Mouse (Mus musculus): ENCODE results near the gene Uba2. TPM values are rescaled to one million over a fixed set of nuclear protein-coding genes. Genes with fewer than 3 reads are reported as not detected.
"Not testable (repeated sequence)": the region's sequence is repeated elsewhere in the genome, so short reads cannot be mapped to it uniquely, and the experiment has no call there.

The Uba2 gene
- total RNA-seq, 2 experiments from 2014 or later, result 52.3 to 130 TPM

DNA sequence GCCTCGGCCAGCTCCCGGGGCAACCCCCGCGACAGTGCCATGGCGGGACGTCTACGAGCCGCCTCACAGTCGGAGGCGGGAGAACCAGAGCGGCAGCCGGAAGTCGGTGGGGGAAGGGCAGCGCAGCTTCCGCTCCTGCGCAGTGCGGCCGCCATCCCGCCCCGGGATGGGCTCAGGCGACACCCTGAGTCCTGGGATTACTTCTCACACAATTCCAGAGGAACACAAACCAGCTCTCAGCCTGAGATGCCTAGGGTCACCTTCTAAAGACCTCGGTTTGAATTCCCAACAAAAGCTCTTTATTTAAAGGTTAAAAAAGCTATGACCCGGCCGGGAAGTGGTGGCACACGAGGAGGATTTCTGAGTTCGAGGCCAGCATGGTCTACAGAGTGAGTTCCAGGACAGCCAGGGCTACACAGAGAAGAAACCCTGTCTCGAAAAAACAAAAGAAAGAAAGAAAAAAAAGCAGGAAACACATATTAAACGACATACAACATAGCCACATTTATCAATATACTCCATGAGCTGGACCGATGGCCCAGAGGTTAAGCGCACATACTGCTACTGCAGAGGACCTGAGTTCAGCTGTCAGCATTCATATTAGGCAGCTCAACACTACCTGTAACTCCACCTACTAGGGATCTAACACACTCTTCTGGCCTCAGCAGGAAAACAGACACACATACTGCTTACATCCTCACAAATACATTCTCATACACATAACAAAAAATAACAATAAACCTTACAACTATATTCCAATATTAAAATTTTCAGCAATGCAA, 738 bp downstream of the Uba2 start:
- peak; percentile 99 for ATAC-seq (replicated peaks; ENCODE audit: low FRiP score, poor library complexity, severe bottlenecking)

DNA sequence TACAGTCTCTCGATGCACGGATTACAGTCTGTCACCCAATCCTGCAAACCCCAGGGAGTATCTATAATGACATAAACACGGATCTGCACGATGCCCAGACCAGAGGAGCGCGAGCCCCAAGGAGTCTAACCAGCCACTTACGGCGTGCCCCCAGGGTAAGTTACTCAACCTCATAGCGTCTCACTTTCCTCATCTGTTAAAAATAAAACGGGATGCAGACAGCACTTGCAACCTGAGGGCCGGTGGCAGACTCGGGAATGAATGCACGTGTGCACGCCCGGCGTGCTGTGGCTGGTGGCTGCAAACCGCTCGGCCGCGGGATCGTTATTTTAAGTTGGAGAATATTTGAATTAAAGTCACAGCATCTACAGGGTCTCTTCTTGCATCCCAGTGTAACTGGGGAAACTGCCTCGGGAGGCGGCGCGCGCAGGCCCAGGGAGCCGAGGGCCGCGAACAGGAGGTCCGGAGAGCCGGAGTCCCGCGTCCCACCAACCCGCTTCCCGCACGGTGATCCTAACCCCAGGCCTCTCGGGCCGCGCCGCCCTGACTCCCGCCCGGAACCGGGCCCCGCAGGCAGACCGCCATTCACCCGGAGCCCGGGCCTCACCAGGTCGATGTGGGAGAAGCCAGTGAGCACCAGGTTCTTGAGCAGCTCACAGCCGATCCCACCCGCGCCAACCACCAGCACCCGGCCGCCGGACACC, 1.5 kb downstream of the Uba2 start:
- ATAC-seq (replicated peaks; ENCODE audit: low FRiP score, poor library complexity, severe bottlenecking), result peak; percentile 42

DNA sequence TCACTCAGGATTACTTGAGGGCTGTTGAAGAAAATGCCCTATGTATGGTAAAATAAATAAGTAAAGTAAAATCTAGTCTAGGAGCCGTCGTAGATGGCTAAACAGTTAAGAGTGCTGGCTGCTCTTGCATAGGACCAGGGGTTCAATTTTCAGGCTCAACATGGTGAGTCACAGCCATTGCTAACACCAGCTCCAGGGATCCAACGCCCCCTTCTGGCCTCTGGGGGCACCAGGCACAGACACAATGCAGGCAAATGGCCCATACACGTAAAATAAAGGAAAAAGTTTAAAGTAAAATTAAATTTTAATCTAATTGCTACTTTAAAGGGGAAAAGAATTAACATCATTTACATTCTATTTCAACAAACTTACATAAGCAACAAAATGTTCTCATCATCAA, 2.5 kb downstream of the Uba2 start:
- ATAC-seq (replicated peaks; ENCODE audit: low FRiP score, poor library complexity, severe bottlenecking), result peak; percentile 64

DNA sequence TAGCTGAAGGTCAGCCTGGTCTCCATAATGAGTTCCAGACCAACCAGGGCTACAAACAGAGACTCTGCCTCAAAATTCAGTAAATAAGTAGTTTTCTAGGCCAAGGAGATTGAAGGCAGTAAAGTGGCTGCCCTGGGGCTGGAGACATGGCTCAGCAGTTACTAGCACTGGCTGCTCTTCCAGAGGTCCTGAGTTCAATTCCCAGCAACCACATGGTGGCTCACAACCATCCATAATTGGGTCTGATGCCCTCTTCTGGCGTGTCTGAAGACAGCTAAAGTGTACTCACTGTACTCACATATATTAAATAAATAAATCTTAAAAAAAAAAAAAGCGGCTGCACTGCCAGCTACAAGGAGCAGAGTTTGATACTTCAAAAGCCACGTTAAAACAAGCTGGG, 3.4 kb downstream of the Uba2 start:
- ATAC-seq (replicated peaks; ENCODE audit: low FRiP score, poor library complexity, severe bottlenecking), result no peak

DNA sequence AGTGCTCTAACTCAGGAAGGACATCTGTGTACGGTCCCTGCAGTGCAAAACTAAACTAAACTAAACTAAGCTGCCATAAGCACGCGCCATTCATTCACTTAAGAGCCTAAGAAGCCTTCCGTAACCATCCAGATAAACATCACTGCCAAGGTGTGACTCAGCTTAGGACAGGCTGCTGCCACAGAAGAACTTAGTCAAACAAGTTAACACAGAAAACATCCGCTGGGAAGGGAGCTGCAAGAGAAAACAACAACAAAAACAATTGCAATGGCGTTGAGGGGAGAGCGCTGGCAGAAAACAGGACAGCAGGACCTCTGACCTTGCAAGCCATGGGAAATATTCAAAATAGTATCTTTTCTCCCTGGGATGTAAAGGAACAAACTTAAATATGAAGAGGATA, 4.7 kb downstream of the Uba2 start:
- no peak for ATAC-seq (replicated peaks; ENCODE audit: low FRiP score, poor library complexity, severe bottlenecking)

DNA sequence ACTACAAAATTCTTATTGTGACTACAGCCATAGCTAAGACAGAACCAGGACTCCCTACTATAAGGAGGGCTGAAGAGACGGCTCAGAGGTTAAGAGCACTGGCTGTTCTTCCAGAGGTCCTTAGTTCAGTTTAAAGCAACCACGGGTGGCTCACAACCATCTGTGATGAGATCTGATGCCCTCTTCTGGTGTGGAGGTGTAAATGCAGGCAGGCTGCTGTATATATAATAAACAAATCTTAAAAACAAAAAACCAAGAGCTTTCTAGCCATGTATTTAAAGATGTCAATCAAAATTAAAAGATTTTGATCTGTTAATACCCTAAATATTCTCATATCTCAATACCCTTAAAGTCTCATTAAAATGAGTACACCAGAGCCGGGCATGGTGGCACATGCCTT, 10.2 kb downstream of the Uba2 start:
- ATAC-seq (replicated peaks; ENCODE audit: low FRiP score, poor library complexity, severe bottlenecking), result no peak

DNA sequence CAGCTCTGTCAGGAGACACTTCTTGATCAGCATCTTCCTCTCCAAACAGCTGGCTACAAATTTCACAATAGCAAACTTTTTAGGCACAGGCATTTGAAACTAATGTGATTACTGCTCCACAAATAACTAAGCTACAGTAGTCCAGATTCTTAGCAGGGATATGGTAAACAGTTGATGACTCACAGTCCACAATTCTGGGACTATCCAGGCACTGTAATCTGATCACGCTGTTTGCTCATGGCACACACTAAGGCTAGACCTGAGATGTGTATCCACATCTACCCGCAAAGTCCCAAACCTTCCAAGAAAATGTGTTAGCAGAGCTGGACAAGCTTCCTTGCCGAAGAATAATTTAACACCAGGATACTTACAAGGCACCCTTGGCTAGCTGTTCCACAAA, 11.4 kb downstream of the Uba2 start:
- ATAC-seq (replicated peaks; ENCODE audit: low FRiP score, poor library complexity, severe bottlenecking), result no peak

DNA sequence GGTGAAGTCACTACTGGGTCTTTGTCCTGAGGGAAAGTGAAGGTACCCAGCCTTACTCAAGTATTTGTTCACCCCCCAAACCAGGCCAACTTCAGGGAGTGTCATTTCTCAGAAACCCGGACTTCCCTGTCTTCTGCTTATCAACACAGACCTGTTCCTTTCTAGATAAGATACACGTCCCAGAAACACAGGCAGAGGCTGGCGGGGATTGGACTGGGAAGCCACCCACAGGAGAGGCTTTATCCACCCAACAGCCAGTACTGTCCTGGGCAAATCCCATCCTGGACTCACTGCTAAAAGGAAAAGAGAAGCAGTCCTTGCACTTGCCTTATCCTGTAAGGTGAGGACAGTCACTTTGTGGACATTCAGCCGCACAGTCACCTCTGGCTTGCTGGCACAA, 22.2 kb downstream of the Uba2 start:
- no peak for ATAC-seq (replicated peaks; ENCODE audit: low FRiP score, poor library complexity, severe bottlenecking)

DNA sequence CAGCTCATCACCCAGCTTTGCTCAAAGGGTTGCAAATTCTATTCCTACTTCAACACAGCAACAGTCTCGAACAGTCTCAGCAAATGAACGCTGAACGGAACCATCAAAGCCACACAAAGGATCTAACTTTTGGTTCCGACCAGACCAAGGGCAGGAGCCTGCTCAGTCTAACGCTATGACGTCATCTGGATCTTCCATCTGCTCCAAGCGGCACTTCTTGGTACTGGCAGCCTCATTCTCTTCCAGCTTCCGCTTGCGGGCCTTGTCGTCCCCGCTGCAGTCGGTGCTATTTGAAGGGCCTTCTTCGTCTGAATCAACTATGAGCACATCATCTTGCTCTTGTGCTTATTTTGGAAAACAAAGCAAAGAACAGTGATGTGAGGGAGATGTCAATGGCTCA, 28.3 kb downstream of the Uba2 start:
- ATAC-seq (replicated peaks; ENCODE audit: low FRiP score, poor library complexity, severe bottlenecking), result no peak

DNA sequence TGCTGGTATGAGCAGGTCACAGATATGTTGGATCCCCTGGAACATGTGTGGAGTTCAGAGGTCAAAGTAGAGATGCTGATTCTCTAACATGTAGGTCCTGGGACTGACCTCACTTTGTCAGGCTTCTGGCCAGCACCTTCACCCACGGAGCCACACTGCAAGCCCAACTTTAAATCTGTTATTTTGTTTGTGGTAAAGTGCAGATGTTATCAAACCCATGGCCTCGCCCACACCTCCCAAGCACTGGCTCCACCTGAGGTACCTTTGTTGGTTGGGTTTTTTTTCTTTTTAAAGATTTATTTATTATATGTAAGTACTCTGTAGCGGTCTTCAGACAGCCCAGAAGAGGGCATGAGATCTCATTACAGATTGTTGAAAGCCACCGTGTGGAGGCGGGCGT, 29.9 kb downstream of the Uba2 start:
- no peak for ATAC-seq (replicated peaks; ENCODE audit: low FRiP score, poor library complexity, severe bottlenecking)

DNA sequence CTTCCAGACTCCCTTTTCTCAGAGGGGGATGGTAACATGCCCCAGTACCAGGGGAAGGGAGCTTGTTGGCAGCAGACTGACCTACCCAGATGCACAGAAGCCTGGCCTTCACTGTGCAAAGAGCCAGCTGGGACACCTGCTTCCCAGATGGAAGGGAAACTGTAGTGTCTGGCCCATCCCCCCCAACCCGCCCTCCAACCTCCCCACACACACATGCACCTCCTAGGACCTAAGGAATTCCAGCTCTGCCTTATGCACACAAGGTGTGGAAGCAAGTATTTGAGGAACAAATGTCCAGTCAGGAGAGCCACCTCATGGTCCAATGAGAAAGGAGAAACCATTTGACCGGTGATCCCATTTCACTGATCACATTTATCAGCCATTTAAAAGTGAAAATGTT, 35.1 kb downstream of the Uba2 start:
- no peak for ATAC-seq (replicated peaks; ENCODE audit: low FRiP score, poor library complexity, severe bottlenecking)

DNA sequence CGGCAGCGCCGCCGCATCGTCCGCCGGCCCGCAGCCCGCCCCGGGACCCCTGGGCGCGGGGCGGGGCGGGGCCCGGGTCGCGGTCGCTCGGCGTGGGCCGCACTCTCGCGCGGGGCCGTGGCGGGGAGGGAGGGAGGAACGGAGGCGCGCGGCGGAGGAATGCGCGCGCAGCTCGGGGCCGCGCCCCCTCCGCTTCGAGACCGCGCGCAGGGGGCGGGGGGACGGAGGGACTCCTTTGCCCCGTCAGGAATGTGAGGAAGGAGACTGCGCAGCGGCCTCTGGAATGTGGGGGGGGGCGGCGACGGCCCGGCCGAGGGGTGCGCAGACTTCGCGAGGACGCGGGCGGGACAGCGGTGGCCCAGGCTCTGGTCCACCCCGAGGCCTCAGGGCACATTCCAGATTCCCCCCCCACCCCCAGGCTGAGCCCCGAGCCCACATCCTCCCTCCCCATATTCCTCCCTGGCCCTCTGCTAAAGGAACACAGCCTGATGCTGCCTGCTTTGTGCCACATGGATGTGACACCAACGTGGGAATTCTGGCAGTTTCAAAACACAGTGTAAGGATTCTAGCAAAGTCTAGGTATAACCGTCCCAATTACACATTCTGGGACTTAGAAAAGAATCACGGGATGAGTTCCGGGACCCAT, 36.2 kb downstream of the Uba2 start, which contains the start of gene Wtip:
Gene Wtip (minus strand): TSS at position 152 of the 646 bp plus-strand sequence.
- no peak for ATAC-seq (replicated peaks; ENCODE audit: low FRiP score, poor library complexity, severe bottlenecking)

DNA sequence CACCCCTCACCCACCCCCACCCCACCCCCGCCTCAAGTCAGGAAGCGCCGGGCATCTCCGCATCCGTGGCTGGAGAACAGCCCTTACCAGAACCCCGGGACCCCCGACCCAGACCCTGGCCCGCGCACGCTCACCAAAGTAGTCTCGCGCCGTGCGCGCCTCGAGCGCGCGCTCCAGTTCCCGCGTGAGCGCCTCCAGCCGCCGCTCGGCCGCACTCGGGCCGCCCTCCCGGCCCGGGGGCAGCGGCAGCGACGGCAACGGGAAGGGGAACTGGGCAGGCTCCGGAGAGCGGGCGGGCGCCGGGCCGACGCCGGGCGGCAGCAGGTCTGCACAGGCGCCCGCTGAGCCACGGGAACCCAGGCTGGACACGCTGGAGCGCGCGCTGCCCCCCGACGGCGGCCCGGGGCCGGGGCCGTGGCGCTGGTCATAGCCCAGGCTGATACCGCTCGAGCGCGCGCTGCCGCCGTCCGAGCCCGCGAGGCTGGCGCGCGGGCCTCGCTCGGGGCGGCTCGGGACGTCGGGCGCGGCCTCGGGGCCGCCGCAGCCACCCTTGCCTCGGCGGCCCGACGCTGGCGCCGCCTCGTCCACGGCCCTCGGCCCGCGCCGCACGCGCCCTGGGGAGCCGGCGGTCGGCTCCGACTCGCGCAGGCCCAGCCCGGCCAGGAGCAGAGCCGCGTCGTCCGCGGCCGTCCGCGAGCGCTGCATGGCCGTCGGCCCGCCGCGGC, 36.9 kb downstream of the Uba2 start:
- ATAC-seq (replicated peaks; ENCODE audit: low FRiP score, poor library complexity, severe bottlenecking), result no peak

DNA sequence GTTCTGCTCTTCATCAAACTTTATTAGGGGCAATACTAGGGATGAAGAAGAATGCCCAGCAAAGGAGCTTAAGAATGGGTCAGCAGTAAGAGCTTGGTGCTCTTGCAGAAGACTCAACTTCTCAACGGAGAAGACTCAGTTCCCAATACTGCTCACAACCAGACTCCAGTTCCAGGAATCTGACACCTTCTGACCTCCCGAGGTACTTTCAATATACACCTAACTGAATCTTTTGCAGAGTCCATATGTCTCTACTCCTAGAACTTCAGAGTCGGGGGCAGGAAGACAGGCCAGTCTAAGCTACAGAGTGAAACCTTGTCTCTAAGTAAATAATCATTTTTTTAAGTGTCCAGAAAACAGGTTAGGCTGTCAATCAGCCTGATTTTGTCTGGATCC, 37.4 kb downstream of the Uba2 start:
- no peak for ATAC-seq (replicated peaks; ENCODE audit: low FRiP score, poor library complexity, severe bottlenecking)

DNA sequence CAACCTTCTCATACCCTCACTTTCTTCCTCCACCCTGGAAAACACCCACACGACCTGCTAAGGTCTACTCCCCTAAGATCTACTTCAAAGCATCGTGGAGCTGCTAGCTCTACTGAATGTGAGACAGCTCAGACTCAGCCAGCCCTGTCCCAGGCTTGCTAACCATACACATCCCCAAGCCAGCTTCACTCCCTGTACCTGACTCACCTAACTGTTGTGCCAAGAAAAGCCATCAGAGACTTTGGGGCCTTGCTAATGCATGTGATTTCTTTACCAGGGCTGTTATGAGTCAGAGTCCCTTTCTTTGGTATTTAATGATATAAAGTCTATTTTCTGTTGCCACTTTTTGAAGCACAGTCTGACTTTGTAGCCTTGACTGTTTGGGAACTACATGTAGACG, 38.3 kb downstream of the Uba2 start:
- no peak for ATAC-seq (replicated peaks; ENCODE audit: low FRiP score, poor library complexity, severe bottlenecking)

DNA sequence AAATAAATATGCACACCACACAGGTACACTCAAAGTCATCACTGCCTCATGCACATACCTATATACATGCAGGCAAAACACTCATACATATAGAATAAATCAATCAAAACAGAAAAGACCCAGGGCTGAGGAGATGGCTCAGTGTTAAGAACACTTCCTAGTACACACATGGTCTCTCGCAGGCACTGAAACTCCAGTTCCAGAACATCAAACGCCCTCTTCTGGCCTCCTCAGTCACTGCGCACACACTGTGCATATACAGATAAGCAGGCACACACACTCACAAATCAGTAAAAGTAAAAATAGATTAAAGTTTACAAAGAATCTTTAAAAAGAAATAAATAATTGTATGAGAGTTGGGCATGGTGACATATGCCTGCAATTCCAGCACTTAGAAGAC, 43.1 kb downstream of the Uba2 start:
- no peak for ATAC-seq (replicated peaks; ENCODE audit: low FRiP score, poor library complexity, severe bottlenecking)

DNA sequence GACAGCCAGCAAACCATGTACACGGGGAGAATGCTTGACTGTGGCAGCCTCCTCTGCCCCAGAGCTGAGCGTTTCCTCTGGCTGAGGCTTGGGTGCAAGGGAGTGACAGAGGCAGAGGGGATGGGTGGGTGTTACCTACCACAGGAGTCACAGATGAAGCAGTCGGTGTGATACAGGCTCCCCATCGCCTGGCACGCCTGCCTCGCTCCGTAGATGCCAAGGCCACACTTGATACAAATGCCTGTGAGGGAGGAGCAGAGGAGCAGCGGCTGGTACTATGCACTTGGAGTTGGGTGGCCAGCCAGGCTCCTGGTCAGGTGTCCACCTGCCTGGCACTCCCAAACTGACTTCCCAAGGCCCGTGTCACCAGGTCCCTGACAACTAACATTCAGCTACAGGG, 44.1 kb downstream of the Uba2 start:
- no peak for ATAC-seq (replicated peaks; ENCODE audit: low FRiP score, poor library complexity, severe bottlenecking)

DNA sequence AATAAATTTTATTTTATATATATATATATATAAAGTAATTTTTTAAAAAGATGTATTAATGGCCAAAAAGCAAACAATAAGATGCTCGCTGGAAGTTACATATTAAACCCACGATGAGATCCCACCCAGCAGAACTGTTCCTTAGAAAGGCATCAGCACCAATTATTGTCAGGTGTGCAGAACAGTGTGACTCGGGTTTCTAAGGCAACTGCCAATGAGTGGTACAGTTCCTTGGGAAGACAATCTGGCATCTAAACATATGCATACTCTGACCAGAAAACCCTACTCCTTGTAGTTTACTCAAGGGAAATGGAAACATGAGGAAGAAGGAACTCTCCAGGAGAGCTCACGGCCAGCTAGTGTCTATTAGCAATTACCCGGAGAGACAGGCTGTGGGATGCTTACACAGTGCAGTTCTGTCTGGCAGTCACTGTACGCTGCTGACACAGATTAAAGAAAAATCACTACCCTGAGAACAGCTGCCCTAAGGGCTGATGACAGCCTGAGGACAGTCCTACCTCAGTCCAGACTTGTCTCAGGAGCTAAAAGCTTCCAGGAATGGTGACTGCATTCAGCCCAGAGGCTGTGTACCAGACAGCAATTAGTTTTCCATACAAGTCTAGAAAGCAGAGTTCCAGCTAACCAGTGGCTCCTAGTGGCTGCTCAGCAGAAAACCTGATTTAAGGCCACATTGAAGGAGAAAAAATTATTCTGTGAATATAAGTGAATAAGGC, 46.2 kb downstream of the Uba2 start:
- ATAC-seq (replicated peaks; ENCODE audit: low FRiP score, poor library complexity, severe bottlenecking), result no peak

DNA sequence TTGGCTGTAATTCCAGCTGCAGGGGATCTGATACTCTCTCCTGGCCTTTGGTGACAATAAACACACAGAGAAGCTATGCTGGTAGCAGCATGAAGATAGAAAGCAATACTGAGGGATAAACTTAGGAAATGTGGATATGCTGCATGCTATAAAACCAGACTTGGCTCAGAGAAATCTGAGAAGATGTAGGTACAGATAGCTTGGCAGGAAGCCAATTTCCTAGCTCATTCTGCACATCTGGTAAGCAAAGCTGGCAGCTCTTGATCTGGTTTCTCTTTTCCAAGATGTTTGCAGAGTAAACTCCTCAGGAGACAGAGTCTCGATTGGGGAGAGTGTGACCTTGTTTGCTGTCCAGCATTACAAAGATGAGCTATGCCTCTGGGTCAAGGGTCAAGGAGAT, 48.8 kb downstream of the Uba2 start:
- not testable (repeated sequence) for ATAC-seq (replicated peaks; ENCODE audit: low FRiP score, poor library complexity, severe bottlenecking)

DNA sequence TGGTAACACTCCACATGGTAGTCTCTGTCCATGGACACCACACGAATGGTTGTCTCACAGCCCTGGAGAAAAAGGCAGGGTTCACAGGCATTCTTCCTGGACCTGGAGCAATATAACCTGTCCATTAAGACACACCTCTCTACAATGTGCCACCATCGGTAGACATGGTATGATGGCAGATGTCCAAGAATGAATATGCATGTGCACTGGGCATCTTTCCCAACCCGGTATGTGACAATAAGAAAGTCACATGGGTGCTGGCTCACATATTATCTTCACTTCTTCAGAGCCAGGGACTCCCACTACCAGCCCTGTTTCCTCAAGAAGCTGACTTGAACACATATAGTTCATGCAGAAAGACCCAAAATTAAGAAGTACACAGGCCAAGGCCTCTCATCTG, 52.8 kb downstream of the Uba2 start:
- no peak for ATAC-seq (replicated peaks; ENCODE audit: low FRiP score, poor library complexity, severe bottlenecking)
